Mouse (Mus musculus): ENCODE data around the gene Phlda3.

GRCm38 (mm10) chr1:135755287-135755686 is 10.6 kb upstream of the Phlda3 start:
- no peak for TF ChIP-seq CTCF (IDR thresholded peaks at IDR 0.05)
- TF ChIP-seq EP300 (IDR thresholded peaks at IDR 0.05), result no peak
